Mouse (Mus musculus) CH12F3 (cell line): Measurements from ENCODE around the gene Gorasp2.

Experiments
- in situ Hi-C: fragments of 300-500 bp; cut with MboI; formaldehyde crosslinking; loops from 2 replicates; pipeline ENCODE4 v1.14.3; 2020; ENCODE audit warnings: low sequenced_read_pairs

Gorasp2 gene

DNA sequence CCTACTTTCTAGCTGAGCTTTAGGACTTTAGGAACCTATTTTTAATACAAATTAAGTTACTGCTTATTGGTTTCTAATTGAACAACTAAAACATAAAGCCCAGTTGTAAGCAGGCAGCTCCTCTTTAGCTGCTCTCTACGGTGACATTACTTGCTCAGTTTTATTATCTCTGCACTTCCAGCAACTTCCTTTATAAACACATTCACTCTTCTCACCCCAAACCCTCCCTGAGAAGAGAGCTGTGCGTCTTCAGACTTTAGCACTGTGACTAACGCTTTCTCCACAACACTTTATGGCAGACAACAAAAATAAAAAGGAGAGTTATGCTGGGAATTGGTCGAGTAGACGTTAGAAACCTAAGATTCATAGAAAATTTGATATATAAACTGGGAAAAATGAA is 74.6 kb downstream of the Gorasp2 start:
- in situ Hi-C loops = no loop called here

DNA sequence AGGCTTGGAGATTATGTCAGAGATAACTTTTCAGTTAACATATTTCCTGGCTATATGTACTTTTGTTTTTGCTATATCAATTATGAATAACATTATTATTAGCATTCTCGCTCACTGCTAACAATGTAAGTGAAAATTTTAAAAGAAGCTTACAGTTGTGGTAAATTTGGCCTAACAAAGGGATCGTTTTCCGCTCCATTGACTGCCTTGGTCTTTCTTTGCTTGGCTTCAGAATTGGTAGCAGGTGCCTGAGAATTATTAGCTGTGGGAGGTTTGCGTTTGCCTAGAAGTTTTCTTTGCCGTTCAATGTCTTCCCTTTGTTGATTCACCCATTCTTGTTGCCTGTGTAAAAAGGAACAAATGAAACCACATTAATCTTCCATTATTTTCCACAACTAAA is 80.5 kb downstream of the Gorasp2 start:
- in situ Hi-C loops = no loop called here

GRCm38 (mm10) chr2:70742588-70742987 is 81.2 kb downstream of the Gorasp2 start:
- in situ Hi-C loops = no loop called here

- in situ Hi-C loops = no loop called here
Measured at GRCm38 (mm10) chr2:70751655-70752054, 90.3 kb downstream of the Gorasp2 start.

- in situ Hi-C loops = no loop called here
Measured at GRCm38 (mm10) chr2:70752149-70752548, 90.8 kb downstream of the Gorasp2 start.
